Mouse (Mus musculus) heart, postnatal 0 days (tissue): Measurements from ENCODE around the gene Slc18b1. TPM values are rescaled to one million over a fixed set of nuclear protein-coding genes. Genes with fewer than 3 reads are reported as not detected.

Experiments used
- ATAC-seq: fragments of 200-750 bp; cut with Nextera tagmentation; 2 replicates; pipeline ENCODE4 v1.8.0; 2017; ENCODE audit warnings: low read depth, moderate number of reproducible peaks, moderate library complexity; ENCODE audit not compliant: insufficient read depth
- DNase-seq: peaks from one replicate; pipeline ENCODE4 v3.0.0-alpha.2; 2016; ENCODE audit warnings: low spot score
- H3K27ac ChIP-seq: fragments of 300-500 bp; sonication (generic); 2 replicates; pipeline ENCODE4 v1.5.1; 2014; ENCODE audit warnings: low read depth, mild to moderate bottlenecking
- H3K27me3 ChIP-seq: fragments of 300-500 bp; sonication (generic); 2 replicates; pipeline ENCODE4 v1.6.1; 2014; ENCODE audit warnings: low read length, mixed read lengths; ENCODE audit not compliant: control insufficient read depth, insufficient read depth
- H3K36me3 ChIP-seq: fragments of 300-500 bp; sonication (generic); replicated peaks from 2 replicates; pipeline ENCODE4 v1.6.1; 2014; ENCODE audit warnings: low read length, mixed read lengths; ENCODE audit not compliant: control insufficient read depth, insufficient read depth
- H3K4me1 ChIP-seq: fragments of 300-500 bp; sonication (generic); 2 replicates; pipeline ENCODE4 v1.6.1; 2014; ENCODE audit warnings: antibody characterized with exemption; ENCODE audit not compliant: control insufficient read depth, insufficient read depth
- H3K4me2 ChIP-seq: fragments of 300-500 bp; sonication (generic); 2 replicates; pipeline ENCODE4 v1.6.1; 2014; ENCODE audit warnings: low read depth, mild to moderate bottlenecking, low read length, moderate library complexity
- H3K4me3 ChIP-seq: fragments of 300-500 bp; sonication (generic); 2 replicates; pipeline ENCODE4 v1.5.1; 2014; ENCODE audit warnings: low read depth, low read length
- H3K9ac ChIP-seq: fragments of 300-500 bp; sonication (generic); replicated peaks from 2 replicates; pipeline ENCODE4 v1.6.1; 2014; ENCODE audit warnings: low read depth, low read length, mixed read lengths
- H3K9me3 ChIP-seq: fragments of 300-500 bp; sonication (generic); replicated peaks from 2 replicates; pipeline ENCODE4 v1.6.1; 2016; ENCODE audit warnings: low read length; ENCODE audit not compliant: control insufficient read depth
- CTCF ChIP-seq: IDR thresholded peaks from 2 replicates; pipeline ENCODE4 v1.5.1; 2016; ENCODE audit warnings: antibody characterized with exemption, control low read depth, low read depth
- EP300 ChIP-seq: IDR thresholded peaks from 2 replicates; pipeline ENCODE4 v1.6.1; 2016; ENCODE audit warnings: antibody characterized with exemption, low read depth
- WGBS: fragments of 180-500 bp; shearing (Covaris S2); extraction: QIAGEN DNeasy Blood & Tissue Kit; methylation state at CpG from one replicate; pipeline ENCODE4 v1.1.7; 2014; 5-methylcytosine and 5-hydroxymethylcytosine counted together
- polyA plus RNA-seq: library from polyadenylated mRNA; unstranded; fragments of >200 nt; fragmentation: Nextera tagmentation; extraction: Ambion mirVana; gene quantifications from 2 replicates; pipeline ENCODE4 v1.2.1, GENCODE M21; 2015
- total RNA-seq: library from RNA; depleted of rRNA; stranded (reverse); fragments of >200 nt; gene quantifications from 2 replicates; pipeline ENCODE4 v1.2.3, GENCODE M21; 2014; ENCODE audit warnings: low replicate concordance; rRNA removed

Gene Slc18b1
- total RNA-seq (7.2 and 10.1 TPM in 2 replicates), polyA plus RNA-seq (4.6 and 5.4 TPM in 2 replicates)

- Histone ChIP-seq H3K36me3 (0 out of 2 replicates have a peak, but pooled peaks cover 10% of the 10 kb centered on the region), H3K4me3 (peak within 1 kb of the TSS; percentile 81), H3K4me2 (peak within 1 kb of the TSS; percentile 82), H3K27me3 (no peaks in the 10 kb centered on the region), H3K4me1 (no peaks in the 10 kb centered on the region), H3K9me3 (no peaks in the 10 kb centered on the region), H3K27ac (peak within 1 kb of the TSS; percentile 57), H3K9ac (peak within 1 kb of the TSS; percentile 87)
- 4% methylated on average over 43 of the region's 43 CpGs for WGBS
- TF ChIP-seq EP300 = no peak
- TF ChIP-seq CTCF = no peak
- DNase-seq (no peak), ATAC-seq (peak; percentile 63)
Observed at GRCm38 (mm10) chr10:23796551-23797503, at the start of gene Slc18b1. Gene Slc18b1 (plus strand): TSS chr10:23796986.

- Histone ChIP-seq H3K4me1 (no peaks in the 10 kb centered on the region), H3K9ac (no peak overlapping the region), H3K9me3 (no peaks in the 10 kb centered on the region), H3K4me3 (no peak overlapping the region), H3K36me3 (no peaks in the 10 kb centered on the region), H3K4me2 (no peak overlapping the region), H3K27ac (no peak overlapping the region), H3K27me3 (no peaks in the 10 kb centered on the region)
- DNase-seq (no peak), ATAC-seq (no peak)
- TF ChIP-seq CTCF (no peak), EP300 (no peak)
- 69% methylated on average over 7 of the region's 7 CpGs for WGBS
Observed at GRCm38 (mm10) chr10:23754166-23754565, 42.6 kb upstream of the Slc18b1 start.

GRCm38 (mm10) chr10:23777288-23777945, 19.4 kb upstream of the Slc18b1 start:
- peak; percentile 51 for TF ChIP-seq CTCF
- no peak for TF ChIP-seq EP300
- ATAC-seq = no peak

GRCm38 (mm10) chr10:23780539-23781275, 16.1 kb upstream of the Slc18b1 start:
- H3K9me3 ChIP-seq = no peaks in the 10 kb centered on the region

More at GRCm38 (mm10) chr10:23777288-23777945, 19.4 kb upstream of the Slc18b1 start:
- H3K4me1 ChIP-seq = no peaks in the 10 kb centered on the region
- DNase-seq = peak; percentile 36
- 30% methylated on average over 5 of the region's 5 CpGs for WGBS
- H3K9me3 ChIP-seq = no peaks in the 10 kb centered on the region
- no peaks in the 10 kb centered on the region for H3K27me3 ChIP-seq
- no peak overlapping the region for H3K9ac ChIP-seq
- no peak overlapping the region for H3K4me3 ChIP-seq
- no peak overlapping the region for H3K27ac ChIP-seq
- H3K36me3 ChIP-seq = no peaks in the 10 kb centered on the region
- H3K4me2 ChIP-seq = no peak overlapping the region

More at GRCm38 (mm10) chr10:23780539-23781275, 16.1 kb upstream of the Slc18b1 start:
- peaks cover 29% of the 10 kb centered on the region for H3K36me3 ChIP-seq
- DNase-seq (no peak), ATAC-seq (no peak)
- TF ChIP-seq CTCF (no peak), EP300 (no peak)
- no peak overlapping the region for H3K4me3 ChIP-seq
- WGBS = 84% methylated on average over 6 of the region's 6 CpGs
- 0 out of 2 replicates have a peak, but pooled peaks cover under 1% of the 10 kb centered on the region for H3K4me1 ChIP-seq
- H3K27ac ChIP-seq = no peak overlapping the region
- no peak overlapping the region for H3K4me2 ChIP-seq
- no peaks in the 10 kb centered on the region for H3K27me3 ChIP-seq
- H3K9ac ChIP-seq = no peak overlapping the region
